Mouse (Mus musculus): ENCODE results near the gene Il21r. TPM values are rescaled to one million over a fixed set of nuclear protein-coding genes. Genes with fewer than 3 reads are reported as not detected.

Il21r gene
- polyA plus RNA-seq, 1 experiment from 2014 or later = 0.41 TPM

DNA sequence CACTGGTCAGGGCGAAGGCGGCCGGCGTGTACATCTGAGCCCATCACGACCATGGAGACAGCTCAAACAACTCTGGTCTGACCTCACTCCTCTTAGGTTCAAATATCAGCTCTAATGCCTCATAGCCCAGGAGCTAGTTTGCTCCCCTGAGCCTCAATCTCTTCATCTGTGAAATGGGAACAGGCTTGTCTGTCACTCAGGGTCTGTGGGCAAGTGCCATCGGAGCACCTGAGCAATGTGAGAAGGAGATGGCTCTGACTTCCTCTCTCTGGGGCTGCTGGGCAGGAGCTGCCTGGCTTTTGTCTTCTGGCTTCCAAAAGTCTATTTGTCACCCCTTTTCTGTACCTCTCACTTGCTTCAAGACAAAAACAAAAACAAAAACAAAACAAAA, 2.0 kb upstream of the Il21r start:
- no peak overlapping the region for H3K9ac ChIP-seq
- no peak overlapping the region for H3K27ac ChIP-seq (ENCODE audit: low read depth)
- 0 out of 2 replicates have a peak, but pooled peaks cover 2% of the 10 kb centered on the region for H3K4me1 ChIP-seq (ENCODE audit: insufficient read depth)
- no peaks in the 10 kb centered on the region for H3K36me3 ChIP-seq (ENCODE audit: insufficient read depth)
- no peak overlapping the region for H3K4me3 ChIP-seq (ENCODE audit: low read depth, low read length)
- no peaks in the 10 kb centered on the region for H3K9me3 ChIP-seq (ENCODE audit: low read depth, low read length)
- H3K27me3 ChIP-seq (ENCODE audit: insufficient read depth, low read length) = no peaks in the 10 kb centered on the region
- no peak for TF ChIP-seq CTCF (IDR thresholded peaks at IDR 0.05; ENCODE audit: low read depth)
- DNase-seq = no peak
- 81% methylated on average over 6 of the region's 6 CpGs for WGBS
- H3K4me2 ChIP-seq = no peak overlapping the region
- no peak for ATAC-seq (ENCODE audit: insufficient read depth)

GRCm38 (mm10) chr7:125601821-125602448, 1.3 kb upstream of the Il21r start:
- no peak for TF ChIP-seq CTCF (IDR thresholded peaks at IDR 0.05; ENCODE audit: low read depth)
- no peaks in the 10 kb centered on the region for H3K9me3 ChIP-seq (ENCODE audit: low read depth, low read length)
- H3K4me1 ChIP-seq (ENCODE audit: insufficient read depth) = 0 out of 2 replicates have a peak, but pooled peaks cover 2% of the 10 kb centered on the region
- no peaks in the 10 kb centered on the region for H3K36me3 ChIP-seq (ENCODE audit: insufficient read depth)
- H3K9ac ChIP-seq = no peak overlapping the region
- H3K4me3 ChIP-seq (ENCODE audit: low read depth, low read length) = no peak overlapping the region
- no peak overlapping the region for H3K4me2 ChIP-seq
- ATAC-seq (ENCODE audit: insufficient read depth) = no peak
- DNase-seq = no peak
- H3K27ac ChIP-seq (ENCODE audit: low read depth) = no peak overlapping the region
- H3K27me3 ChIP-seq (ENCODE audit: insufficient read depth, low read length) = no peaks in the 10 kb centered on the region
- 62% methylated on average over 11 of the region's 11 CpGs for WGBS

DNA sequence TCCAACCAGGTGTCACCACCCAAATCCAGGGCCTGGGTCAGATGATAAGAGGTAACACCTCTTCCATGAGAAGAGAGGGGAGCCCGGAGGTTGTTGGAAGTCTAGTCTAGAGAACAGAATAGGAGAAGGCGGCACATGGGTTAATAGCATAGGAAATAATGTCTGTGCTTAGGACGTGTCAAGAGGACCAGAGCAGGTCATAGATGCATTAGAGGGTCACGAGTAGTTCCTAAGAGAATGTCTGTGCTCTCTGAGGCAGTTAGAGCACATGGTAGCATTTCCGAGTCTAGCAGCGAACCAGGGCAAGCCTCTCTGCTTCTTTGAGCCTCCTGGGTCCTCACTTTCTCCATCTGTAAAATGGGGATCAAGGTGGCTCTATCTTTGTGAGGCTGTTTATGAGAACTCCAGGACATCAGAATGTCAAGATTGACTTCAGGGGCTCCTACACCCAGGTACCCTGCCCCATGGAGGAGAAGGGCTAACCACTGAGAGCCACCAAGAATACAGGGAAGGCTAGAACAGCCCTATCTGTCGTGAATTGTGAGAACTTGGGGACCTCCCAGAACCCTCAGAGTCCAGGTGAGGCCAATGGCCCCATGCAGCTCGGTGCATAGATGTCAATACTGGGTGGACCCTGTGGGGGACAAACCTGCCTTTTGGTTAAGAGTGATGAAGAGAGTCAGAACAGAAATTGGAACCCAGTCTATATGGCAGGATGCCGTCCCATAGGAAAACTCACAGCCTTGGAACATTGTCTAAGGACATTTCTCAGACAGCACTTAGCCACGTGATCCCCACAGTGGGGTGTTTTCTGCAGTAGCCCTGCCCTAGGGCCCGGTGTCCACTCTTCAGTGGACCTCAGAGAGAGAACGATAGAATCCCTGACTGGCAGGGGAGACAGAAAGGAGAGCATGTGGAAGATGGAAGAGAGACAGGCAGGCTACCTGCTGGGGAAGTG, 1.4 kb downstream of the Il21r start:
- no peak overlapping the region for H3K9ac ChIP-seq
- no peak overlapping the region for H3K4me2 ChIP-seq
- H3K4me3 ChIP-seq (ENCODE audit: low read depth, low read length) = no peak overlapping the region
- DNase-seq (no peak), ATAC-seq (ENCODE audit: insufficient read depth) (no peak)
- no peak overlapping the region for H3K27ac ChIP-seq (ENCODE audit: low read depth)
- 0 out of 2 replicates have a peak, but pooled peaks cover 2% of the 10 kb centered on the region for H3K4me1 ChIP-seq (ENCODE audit: insufficient read depth)
- H3K27me3 ChIP-seq (ENCODE audit: insufficient read depth, low read length) = no peaks in the 10 kb centered on the region
- H3K9me3 ChIP-seq (ENCODE audit: low read depth, low read length) = no peaks in the 10 kb centered on the region
- no peaks in the 10 kb centered on the region for H3K36me3 ChIP-seq (ENCODE audit: insufficient read depth)
- no peak for TF ChIP-seq CTCF (IDR thresholded peaks at IDR 0.05; ENCODE audit: low read depth)
- 72% methylated on average over 12 of the region's 12 CpGs for WGBS

GRCm38 (mm10) chr7:125605725-125606139, 2.5 kb downstream of the Il21r start:
- Histone ChIP-seq H3K36me3 (ENCODE audit: insufficient read depth) (no peaks in the 10 kb centered on the region), H3K4me1 (ENCODE audit: insufficient read depth) (0 out of 2 replicates have a peak, but pooled peaks cover under 1% of the 10 kb centered on the region), H3K9ac (no peak overlapping the region), H3K4me3 (ENCODE audit: low read depth, low read length) (no peak overlapping the region), H3K4me2 (no peak overlapping the region), H3K27ac (ENCODE audit: low read depth) (no peak overlapping the region), H3K27me3 (ENCODE audit: insufficient read depth, low read length) (no peaks in the 10 kb centered on the region), H3K9me3 (ENCODE audit: low read depth, low read length) (no peaks in the 10 kb centered on the region)
- 37% methylated on average over 4 of the region's 4 CpGs for WGBS
- no peak for DNase-seq
- ATAC-seq (ENCODE audit: insufficient read depth) = no peak
- no peak for TF ChIP-seq CTCF (IDR thresholded peaks at IDR 0.05; ENCODE audit: low read depth)

- DNase-seq (no peak), ATAC-seq (ENCODE audit: insufficient read depth) (no peak)
- 66% methylated on average over 2 of the region's 2 CpGs for WGBS
- no peaks in the 10 kb centered on the region for H3K9me3 ChIP-seq (ENCODE audit: low read depth, low read length)
- H3K9ac ChIP-seq = no peak overlapping the region
- H3K4me3 ChIP-seq (ENCODE audit: low read depth, low read length) = no peak overlapping the region
- H3K4me1 ChIP-seq (ENCODE audit: insufficient read depth) = no peaks in the 10 kb centered on the region
- H3K36me3 ChIP-seq (ENCODE audit: insufficient read depth) = no peaks in the 10 kb centered on the region
- H3K27ac ChIP-seq (ENCODE audit: low read depth) = no peak overlapping the region
- no peak for TF ChIP-seq CTCF (IDR thresholded peaks at IDR 0.05; ENCODE audit: low read depth)
- no peak overlapping the region for H3K4me2 ChIP-seq
- H3K27me3 ChIP-seq (ENCODE audit: insufficient read depth, low read length) = no peaks in the 10 kb centered on the region
These were observed 3.3 kb downstream of the Il21r start for GRCm38 (mm10) chr7:125606265-125607164.

DNA sequence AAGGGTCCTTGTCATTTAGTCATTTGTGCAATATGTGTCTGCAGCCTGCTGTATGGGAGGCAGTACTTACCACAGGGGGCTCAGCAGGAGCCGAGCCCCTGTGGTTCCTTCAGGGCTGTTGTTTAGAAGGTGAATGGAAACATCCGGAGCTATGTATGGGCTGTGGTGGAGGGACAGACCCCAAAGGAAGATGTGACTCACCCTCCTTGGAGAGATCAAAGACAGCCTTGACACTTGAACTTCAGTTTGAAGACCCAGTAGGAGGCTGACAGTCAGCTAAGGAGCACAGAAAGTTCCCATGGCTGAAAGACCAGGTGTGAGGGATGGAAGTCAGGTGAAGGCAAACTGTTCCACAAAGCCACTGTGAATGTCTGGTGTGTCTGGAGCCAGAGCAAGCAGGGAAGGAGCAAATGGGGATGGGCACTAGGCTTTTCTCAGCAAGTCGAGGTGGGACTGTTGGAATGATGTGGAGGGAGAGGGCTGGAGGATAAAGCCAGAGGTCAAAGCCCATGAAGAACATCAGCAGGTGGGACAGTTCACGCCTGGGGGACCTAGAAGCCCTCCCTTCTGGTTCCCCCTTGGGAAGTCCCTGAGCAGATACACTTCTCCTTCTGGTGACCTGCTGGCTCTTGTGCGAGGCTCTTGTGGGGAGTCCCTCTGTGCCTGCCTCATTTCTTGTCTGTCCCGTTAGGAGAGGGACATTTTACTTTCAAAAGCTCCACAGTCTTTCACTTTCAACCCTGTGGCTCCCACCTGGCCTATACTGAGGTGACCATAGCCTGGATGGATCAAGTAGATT, 4.4 kb downstream of the Il21r start:
- no peak for TF ChIP-seq CTCF (IDR thresholded peaks at IDR 0.05; ENCODE audit: low read depth)
- no peak overlapping the region for H3K4me2 ChIP-seq
- DNase-seq = no peak
- no peak for ATAC-seq (ENCODE audit: insufficient read depth)
- no peak overlapping the region for H3K27ac ChIP-seq (ENCODE audit: low read depth)
- no peaks in the 10 kb centered on the region for H3K9me3 ChIP-seq (ENCODE audit: low read depth, low read length)
- H3K4me3 ChIP-seq (ENCODE audit: low read depth, low read length) = no peak overlapping the region
- WGBS = 55% methylated on average over 6 of the region's 6 CpGs
- H3K9ac ChIP-seq = no peak overlapping the region
- no peaks in the 10 kb centered on the region for H3K4me1 ChIP-seq (ENCODE audit: insufficient read depth)
- no peaks in the 10 kb centered on the region for H3K27me3 ChIP-seq (ENCODE audit: insufficient read depth, low read length)
- H3K36me3 ChIP-seq (ENCODE audit: insufficient read depth) = no peaks in the 10 kb centered on the region

All from lung, embryonic 14.5 days (tissue).